Mouse (Mus musculus) kidney, postnatal 36 days (tissue): ENCODE results near the gene Sac3d1.

ENCODE experiments used
- DNase-seq, 2 experiments: peaks; one replicate each; pipeline ENCODE4 v3.0.0; 2021 to 2022; ENCODE audit warnings: mixed read lengths in 2 of 2

Gene Sac3d1

DNA sequence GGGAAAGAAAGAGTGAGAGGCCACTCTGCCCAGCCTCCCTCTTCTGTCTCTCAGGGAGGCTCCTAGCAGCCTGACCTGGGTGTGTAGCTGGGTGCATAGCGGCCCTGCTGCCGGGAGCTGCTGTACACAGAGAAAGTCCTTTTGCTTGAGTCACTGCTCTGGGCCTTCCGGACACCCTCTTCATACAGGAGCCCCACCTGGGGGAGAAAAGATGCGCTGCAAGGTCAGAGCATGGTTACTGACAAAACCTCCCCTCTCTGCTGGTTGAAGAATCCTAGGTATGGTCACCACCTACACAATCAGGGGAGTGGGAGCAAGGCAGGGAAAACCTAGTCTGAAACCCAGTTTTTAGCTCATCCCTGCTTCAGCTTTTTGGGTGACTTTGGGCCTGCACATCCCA lies 49.5 kb downstream of the Sac3d1 start:
- no peak for DNase-seq

DNA sequence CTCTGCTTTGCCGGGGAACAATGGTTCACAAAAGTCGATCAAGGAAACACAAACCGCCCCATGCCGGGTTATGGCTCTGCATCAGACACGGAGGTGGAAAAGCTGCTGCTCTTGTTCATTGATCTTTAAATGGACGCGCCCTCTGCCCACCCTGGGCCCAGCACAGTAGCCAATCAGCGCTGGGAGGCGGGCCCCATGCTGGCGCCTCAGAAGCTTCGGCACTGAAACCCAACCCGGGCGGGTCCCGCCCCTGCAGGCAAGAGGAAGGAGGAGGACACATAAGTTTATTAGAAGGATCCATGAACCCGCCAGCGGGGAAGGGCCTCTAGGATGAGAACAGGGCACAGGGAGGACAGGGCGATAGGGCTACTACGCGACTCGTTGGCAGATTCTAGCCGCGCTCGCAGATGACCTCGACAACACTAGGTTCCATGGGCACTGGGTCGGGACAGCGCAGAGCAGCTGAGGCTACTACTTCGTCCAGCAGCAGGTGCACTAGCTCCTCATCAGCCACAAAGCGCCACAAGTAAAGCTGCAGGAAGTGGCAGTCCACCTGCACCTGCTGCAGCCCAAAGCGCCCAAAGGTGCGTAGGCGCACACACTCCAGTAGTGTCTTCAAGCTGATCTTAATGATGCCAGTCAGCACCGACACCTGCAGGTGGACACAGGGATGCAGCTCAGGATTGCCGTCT lies 50.6 kb downstream of the Sac3d1 start, which contains the start of gene Tm7sf2:
Gene Tm7sf2 (minus strand): TSS at position 650 of the 692 bp plus-strand sequence.
- DNase-seq, result peak; percentile 96

GRCm38 (mm10) chr19:6067011-6067723 lies 51.3 kb downstream of the Sac3d1 start:
- peak; percentile 85 to 94 for DNase-seq

DNA sequence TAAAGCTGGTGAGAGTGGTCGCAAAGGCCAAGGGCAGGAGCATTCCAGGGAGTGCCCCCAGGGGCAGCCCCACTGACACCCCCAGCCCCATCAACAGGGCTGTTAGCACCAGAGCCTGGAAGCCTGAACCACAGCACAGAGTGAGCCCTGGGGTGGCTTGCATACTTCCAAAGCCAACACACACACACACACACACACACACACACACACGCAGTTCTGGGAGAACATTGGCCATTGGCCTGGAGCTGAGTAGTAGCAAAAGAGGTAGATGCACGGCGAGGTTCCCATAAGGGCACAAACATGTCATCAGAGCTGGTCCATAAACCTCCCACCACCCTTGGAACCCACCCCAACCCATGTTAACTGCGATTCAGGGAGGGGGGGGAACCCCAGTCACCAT lies 51.9 kb downstream of the Sac3d1 start:
- DNase-seq, result no peak
